Mouse (Mus musculus) urinary bladder, adult 18-20 months (tissue): Measurements from ENCODE around the gene Tmem132d.

Source experiments
- DNase-seq, 2 experiments: peaks; one replicate each; pipeline ENCODE4 v3.0.0; 2022; ENCODE audit warnings: low spot score in 2 of 2, mixed read lengths in 2 of 2

The Tmem132d gene

DNA sequence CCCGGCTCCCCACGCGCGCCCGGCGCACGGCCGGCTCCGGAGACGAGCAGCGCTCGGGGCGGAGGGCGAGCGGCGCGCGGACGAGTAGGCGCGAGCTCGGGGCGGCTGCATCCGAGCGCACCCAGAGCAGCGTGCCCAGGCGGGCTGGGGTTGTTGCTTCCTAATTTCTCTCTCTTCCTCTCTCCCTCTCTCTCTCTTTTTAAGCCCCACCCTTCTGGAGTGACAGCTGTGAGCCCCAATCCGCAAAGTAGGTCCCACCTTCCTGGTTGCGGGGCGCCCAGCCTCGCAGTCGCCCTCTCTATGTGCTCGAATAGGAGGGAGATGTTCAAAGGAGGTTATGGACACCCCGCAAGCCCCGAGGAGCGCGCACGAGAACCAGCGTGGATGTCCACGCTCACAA is at the start of gene Tmem132d:
Gene Tmem132d, minus strand, starts transcription at position 162 of the 400 bp plus-strand sequence.
- DNase-seq: no peak

DNA sequence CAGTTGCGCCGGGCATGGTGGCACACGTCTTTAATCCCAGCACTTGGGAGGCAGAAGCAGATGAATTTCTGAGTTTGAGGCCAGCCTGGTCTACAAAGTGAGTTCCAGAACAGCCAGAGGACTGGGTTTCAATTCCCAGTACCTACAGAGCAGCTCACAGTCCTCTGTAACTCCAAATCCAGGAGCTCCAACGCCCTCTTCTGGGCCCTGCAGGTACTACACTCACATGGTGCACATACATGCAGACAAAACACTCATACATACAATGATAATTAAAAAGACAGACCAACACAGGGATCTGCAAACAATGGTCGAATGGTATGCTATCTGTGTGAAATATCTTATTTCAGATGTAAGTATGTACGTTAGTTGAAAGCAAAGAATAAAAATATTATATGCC is 47.9 kb upstream of the Tmem132d start:
- DNase-seq: no peak

DNA sequence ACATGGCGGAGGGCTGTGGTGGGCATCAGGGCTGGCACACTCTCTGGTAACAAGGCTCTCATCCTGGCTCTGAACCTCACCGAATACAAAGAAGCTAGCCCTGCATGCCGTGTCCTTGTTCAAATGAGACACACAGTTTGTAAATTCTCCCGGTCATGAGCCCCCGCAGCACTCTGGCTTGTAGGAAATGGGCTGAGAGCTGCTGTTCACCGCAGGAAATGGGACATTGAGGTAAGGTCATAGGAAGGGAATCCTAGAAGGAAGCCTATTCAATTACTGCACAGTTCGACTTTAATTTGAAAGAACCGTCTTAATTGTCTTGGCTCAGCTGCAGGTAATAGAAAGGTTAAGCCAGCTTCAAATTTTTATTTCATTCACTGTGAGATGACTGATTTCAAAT is 42.5 kb upstream of the Tmem132d start:
- no peak for DNase-seq

DNA sequence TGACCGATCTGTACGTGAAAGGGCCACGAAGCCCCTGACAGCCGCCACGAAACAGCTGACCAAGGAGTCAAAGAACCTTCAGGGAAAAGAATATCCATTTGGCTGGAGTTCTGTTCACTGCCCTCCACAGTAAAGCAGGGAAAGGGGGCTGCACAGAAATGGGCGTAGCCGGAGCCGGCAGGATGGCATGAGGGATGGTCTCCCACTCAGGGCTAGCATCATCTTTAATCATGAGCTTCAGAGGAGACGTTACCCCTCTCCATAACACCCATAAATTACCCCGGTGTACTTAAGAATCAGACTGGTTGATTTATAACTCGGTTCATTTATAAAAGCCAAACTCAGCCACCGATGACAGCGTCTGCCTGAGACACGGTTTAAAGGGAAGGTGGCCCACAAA is 36.9 kb upstream of the Tmem132d start:
- DNase-seq: no peak

DNA sequence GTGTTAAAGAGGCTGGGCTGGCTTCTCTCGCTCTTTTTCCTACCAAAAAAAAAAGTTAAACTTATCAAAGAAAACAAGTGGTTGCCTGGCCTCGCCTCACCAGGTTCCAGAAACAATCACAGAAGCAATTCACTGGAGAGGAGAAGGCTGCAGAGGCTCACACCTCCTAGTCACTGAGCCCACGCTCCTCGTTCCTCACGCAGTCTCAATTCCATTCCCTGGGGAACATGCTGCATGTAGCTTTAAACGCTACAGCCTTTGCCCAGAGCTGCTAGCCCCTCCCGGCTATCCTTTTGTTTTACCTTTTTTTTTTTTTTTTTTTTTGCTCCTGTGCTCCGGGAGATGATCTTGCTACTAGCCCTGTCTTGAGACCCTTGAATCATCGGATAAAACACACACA is 31.6 kb upstream of the Tmem132d start:
- DNase-seq: no peak

DNA sequence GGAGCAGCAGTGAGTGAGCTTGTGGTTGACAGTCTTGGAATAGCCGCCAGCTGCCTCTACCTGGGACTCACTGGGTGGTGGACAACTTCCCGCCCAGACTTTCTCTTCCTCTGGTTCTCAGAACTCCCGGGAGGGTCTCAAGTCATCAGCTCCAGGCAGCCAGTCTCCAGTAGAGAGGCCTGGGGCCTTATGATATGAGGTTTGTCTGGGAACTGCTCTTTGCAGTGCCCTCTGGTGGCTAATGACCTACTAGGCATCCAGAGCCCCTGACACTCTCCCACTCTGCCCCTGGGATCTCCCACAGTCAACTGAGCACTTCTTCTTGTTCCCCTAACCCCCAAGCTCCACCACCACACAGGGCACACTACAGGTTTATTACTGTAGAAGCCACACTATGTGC is 27.7 kb upstream of the Tmem132d start:
- DNase-seq: no peak

DNA sequence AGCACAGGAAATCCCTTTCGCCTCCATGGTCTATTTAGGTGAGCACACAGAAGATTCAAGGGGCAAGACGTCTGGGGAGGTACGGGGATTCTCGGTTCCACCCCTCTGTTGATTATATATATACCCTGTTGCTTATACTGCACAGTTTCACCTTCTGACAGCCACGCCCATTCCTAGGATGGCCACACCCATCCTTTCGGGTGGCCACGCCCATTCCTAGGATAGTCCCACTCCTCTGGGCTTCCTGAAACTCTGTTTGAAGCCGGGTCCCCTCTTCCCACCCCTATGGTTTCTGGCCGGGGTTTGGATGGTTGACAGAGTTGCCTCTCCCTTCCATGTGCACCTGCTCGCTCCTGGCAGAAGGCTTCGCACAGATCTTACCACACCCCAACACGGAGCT is 22.9 kb upstream of the Tmem132d start:
- no peak for DNase-seq

DNA sequence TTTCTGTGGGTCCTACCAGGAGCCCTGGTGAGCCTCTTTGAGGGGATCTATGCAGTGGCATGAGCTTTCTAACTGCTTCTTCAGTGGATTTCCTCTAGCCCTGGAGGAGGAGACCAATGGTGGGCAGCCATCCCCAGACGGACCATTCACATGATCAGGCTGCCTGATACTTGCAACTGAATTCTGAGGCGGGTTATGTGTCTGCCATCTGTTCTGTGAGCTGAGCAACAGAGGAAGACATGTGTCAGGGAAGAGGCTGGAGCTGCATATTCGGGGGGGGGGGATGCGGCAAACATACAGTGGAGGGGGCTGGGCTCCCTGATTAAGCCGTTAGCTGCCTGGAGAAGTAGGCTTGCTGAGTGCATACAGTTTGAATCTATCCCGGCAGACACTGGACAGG is 19.3 kb upstream of the Tmem132d start:
- DNase-seq: no peak

DNA sequence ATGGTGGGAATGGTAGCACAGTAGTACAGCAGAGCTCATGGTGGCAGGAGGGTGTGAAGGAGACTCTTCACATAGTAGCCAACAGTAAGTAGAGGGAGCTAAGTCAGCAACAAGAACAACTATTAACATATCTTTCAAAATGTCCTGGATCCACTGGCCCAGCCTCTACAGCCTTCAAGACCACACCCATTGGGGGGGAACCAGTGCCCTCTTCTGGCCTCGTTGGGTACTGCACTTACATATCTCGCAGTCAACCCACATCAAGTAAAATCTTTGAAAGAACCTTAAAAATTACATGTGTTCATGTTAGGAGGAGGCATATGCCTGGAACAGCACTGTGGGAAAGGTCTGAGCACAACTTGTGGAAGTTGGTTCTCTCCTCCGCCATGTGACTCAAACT is 17.9 kb upstream of the Tmem132d start:
- DNase-seq: no peak

DNA sequence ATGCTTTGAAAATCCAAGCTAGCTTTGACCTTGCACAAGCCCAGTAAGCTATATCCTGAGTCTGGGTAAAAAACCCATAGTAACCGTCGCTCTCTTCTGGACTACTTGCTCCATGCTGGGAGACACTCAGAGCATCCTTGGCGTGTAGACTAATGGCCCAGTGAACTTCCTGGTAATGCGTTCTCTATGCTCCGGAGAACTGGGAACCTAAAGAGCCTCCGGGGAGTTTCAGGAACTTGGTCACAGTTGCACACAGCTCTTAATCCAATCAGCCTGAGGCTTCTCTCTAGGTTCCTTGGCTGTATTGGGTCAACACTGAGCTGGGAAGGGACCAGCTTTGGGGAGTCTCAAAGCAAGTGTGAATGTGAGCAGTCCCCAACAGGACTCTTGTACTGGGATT is 12.0 kb upstream of the Tmem132d start:
- no peak for DNase-seq

DNA sequence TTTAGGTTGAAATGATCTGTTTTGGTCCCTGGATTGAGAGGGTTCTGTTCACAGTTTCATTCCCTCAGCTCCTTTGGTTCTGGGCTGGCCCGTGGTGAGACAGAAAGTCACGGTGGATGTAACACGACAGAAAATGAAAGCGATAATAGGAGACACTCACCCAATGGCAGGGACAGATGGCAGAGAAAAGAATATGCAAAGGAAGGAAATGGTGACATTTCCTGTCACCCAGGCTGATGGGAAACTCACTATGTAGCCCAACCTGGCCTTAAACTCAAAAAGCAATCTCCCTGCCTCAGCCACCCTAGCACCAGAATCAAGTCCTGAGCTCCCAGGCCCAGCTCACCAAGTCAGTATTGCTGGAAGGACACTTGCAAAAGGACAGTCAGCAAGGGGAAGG is 11.0 kb upstream of the Tmem132d start:
- DNase-seq: no peak

DNA sequence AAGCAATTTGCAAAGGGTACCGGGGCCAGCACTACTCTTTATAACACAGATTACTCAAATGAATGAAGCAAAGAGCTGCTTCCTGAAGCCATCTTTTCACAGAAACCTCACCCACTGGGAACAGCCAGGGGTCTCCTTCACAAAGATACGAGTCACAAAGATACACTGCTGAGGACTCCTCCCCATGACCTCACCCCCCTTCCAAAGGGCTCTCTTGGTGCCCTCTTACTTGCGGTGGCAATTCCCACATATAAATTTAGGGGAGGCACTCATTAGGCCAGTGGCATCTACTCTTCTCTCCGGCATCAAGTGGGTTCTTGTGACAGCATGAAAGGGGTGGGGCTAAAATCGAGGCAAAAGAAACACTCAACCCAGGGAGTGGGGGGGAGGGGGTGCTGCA is 8.2 kb upstream of the Tmem132d start:
- DNase-seq: no peak

DNA sequence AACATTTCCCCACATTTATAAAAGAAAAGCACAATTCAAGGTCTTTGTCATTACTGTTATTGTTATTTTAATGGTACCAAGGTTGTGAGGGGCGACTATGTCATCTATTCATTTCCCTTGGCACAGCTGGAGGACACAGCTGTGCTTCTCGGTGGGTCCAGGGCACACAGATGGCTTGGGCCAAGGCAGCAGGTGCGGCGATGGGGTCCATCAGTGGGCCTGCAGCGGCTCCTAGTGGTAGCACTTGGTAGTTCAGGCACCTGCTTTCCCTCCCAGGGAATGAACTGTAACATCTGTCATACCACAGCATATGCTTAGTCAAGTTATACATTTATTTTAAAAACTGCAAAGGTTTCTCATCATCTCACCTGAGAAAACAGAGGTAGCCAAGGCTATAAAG is 7.0 kb upstream of the Tmem132d start:
- peak in 1 of 2 experiments; percentile 55 for DNase-seq

DNA sequence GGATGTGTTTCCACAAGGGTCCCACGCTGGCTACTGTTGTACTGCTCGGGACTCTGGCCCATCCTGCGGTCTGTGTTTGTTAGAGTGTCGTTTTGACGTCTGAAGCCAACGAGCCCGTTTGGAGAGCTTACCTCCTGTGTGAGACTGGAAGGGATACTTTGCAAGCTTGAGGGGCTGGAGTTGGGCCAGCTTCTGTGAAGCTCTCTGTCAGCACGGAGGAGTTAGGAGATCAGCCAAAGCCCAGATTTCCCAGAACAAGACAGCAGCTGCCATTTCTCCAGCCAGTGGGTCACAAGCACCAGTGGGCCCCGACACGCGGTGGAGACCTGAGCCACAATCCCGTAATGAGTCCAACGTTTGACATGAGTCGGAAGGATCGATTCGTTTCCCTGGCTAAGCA is 5.2 kb upstream of the Tmem132d start:
- DNase-seq: no peak

DNA sequence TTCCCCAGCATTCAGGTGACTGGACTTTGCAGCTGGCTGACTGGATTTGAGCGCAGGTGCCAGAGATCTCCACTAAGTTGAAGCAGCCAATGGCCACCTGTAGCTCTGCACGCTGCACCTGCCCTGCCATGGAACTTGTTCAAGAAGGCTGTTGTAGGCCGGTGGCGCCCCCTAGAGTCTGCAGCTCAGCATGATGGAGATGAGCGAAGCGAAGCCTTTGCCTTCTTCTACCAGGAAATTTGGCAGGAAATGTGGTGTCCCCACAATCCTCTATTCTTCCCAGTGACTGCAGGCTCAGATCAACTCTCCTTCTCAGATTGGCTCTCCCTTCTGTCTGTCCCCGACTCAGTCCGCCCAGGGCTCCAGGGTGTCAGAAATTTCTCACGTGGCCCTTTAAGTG is 4.0 kb upstream of the Tmem132d start:
- no peak for DNase-seq

DNA sequence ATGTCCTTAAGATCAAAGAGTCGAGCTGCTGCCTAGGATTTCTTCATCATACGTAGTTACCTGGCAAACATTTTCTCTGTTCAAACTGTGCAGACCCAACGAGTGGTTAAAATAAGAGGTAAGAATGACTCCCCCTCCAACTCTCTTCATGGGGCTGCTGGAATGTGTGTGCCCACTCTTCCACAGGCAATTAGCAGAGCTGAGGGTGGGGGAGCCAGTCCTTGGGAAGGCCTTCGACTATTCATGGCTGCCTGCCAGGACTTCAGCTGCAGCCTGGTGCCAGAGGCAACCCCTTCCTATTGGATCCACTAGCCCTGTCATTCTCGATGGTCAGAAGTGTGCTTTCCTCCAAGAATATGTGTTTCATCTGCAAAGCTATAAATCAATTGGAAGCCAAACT is 2.8 kb upstream of the Tmem132d start:
- no peak for DNase-seq

DNA sequence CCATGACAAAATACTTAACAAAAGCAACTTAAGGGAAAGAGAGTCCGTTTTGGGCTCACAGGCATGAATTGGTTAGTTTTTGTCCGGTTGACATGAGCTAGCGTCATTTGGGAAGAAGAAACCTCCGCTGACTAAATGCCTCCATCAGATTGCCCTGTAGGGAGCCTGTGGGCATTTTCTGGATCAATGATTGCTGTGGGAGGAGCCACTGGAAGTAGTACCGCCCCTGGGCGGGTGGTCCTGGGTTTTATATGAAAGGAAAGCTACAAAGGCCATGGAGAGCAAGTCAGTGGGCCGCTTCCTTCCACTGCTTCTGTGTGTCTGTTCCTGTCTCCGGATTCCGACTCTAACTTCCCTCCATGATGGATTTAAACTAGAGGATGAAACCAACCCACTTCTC is 909 bp upstream of the Tmem132d start:
- DNase-seq: no peak

DNA sequence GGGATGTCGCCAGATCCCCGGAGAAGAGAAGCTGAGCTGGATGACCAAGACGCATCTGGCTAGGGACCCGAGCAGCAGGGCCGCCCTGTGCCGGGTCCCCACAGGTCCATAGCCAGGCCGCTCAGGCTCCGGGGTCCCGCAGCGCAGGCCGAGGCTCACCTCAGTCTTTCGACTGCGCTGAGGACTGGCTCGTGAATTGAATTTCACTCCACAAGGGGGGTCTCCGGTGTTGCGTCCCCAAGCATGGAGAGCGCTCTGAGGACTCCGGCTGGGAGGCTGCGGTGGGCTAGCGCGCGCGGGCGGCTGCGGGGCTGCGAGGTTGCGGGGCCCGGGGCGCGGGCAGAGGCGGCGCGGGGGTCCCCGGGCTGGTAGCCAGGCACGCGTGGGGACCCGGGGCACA is 455 bp downstream of the Tmem132d start:
- no peak for DNase-seq

DNA sequence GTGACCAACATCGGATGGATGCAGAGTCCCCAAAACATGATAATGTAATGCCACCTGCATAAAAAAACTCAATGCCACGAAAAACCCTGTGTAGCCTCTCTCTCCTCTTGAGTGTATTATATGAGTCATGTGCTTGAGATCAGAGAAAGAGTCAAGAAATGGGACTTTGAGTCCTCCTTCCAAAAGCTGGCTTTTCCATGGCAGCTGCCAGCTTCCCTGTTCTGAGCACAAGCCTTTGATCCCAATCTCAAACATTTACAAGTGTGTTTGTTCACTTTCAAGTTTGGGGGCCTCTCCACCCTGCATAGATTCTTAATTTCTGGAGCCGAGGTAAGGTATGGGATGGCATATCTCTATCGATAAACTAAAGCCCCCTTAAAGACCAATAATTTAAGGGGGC is 8.2 kb downstream of the Tmem132d start:
- no peak for DNase-seq

DNA sequence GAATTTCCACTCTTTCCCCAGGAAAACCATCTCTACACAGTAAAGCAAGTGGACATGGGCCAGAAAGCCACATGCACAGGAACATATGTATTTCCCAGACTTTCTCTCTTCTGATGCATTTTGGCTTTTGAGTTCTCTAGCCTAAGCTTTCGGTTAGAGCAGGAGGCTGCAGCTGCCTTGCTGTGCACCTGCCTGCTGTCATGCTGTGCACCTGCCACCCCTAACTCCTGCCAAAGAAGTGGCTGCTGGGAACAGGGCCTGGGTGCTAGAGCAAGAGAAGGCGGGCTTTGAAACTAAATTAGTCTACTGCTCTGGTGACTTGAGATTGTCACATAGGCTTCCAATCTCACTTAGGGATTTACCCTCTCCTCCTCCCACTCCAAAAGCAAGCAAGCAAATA is 8.7 kb downstream of the Tmem132d start:
- DNase-seq: no peak

DNA sequence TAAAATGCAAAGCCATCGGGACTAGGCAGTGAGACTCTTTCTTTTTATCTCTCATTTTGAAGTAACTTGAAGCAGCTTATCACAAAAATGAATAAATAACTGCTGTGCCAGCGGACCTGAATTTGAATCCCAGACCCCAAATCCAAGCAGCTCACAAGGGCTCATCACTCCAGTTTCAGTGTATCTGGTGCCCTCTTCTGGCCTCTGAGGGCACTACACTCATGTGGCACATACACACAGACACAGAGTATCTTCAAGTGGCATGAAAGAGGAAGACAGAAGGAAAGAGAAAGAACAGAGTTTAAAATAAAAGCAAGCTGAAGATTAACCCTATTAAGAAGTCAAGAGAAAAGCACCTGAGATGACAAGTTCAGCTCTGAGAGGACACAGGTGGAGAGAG is 10.8 kb downstream of the Tmem132d start:
- DNase-seq: no peak

DNA sequence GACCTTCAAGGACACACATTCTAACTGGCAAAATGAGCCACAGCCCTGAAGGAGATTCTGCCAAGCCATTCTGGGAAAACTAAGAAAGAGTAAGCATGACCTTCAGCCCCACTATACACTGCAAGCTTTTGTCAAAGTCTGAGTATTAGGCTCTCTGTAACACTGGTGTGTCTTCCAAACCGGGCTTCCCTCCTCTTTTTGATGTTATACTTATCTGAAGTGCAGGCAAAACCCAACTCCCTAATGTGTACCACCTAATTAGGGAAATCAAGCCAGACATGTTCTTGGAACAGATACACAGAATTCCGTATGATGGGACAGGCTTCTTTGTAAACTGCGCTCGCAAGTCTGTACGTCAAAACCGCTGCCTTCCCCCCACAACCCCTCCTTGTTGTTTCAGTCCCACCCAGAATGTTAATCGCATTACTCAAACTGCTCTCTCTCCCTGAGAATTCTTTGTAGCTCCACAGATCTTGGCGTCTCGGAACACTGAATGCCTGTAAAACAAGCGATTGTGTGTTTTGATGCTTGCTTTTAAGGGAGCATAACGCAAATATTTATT is 14.6 kb downstream of the Tmem132d start:
- no peak for DNase-seq

DNA sequence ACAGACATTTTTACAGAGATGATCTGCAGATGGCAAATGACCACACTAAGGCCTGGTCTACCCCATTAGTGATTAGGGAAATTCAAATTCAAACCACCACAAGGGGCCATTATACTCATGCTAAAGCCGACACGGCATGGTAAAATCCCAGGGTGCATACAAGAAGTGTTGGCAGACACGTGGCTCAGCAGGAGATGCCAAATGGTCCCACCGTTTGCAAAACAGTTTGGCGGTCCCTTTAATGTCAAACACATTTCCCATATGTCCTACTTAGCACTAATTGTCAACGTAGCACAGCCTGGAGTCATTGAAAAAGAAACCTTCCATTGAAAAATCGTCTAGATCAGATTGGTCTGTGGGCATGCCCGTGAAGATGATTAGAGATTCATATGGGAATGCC is 18.8 kb downstream of the Tmem132d start:
- DNase-seq: no peak

DNA sequence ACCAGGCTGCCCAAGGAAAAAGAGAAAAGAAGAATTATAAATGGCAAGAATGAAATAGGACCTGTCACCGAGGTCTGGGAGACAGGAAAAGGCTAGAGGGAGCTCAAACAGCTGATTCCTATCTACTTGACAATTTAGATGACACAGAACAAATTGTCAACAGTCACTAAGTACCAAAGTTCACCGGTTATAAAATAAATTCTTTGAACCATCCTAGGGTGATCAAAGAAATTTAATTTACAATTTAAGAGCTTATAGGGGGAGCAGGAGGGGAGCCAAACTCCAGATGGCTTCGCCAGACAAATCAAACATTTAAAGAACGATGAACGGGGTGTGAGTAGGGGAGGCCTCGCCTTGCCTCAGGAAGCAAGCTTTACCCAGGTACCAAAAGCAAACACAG is 20.6 kb downstream of the Tmem132d start:
- DNase-seq: no peak

DNA sequence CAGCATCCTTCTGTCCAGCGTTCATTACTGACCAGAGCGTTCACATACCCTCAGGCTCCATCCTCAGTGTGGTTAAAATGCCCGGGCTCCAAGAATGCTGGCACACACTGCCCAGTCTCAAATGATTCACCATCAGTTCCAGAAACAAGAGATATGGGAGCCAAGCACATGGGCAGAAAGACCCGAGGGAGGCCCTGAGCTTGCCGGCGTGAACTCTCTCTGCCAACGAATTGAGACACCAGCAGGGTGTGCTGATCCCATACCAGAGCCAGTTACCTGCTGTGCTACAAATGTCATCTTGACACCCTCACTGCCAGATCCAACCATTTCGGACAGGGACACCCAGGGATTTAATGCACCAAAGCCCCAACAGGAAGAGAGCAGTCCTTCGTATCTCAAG is 25.3 kb downstream of the Tmem132d start:
- DNase-seq: no peak
